ENCODE assay signal across 11 mouse cellular contexts in the genomic region with DNA sequence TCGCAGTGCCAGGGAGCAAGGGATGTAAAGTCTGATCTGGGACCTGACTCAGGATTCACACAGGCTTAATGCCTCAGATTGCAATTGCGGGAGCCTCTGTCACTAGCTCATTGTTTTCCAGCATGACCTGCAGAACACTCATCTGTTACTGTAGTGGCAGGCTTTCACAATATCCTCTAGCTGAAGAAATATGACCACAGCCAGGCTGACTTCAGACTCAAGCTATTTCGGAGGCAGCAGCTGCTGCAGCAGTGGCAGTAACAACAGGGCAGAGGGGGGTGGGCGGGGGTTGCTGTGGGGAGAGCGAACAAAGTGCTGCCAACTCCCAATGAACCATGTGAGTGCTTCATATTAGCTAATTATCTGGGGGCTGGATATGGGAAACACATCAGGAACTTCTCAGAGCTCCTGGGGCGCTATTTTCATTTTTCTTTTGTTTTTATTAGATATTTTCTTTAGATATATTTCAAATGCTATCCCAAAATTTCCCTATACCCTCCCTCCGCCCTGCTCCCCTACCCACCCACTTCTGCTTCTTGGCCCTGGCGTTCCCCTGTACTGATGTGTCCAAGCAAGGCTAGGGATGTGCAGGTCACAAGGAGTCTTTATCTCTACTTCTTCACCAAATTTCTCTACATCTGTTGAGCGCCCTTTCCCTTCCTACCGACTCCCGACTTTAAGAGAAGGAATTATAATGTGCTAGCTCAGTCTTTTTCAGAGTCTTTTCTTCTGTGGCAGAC.
DNase-seq lines count a peak whose midpoint lies in the region; ATAC-seq and TF ChIP-seq lines count a peak whose summit lies in the region.
"Had no signal": no experiment of that assay in that cellular context is flagged by ENCODE, and none has a peak within 500 bp of the region (broad histone marks: within the 10 kb centered on the region; RNA-seq: fewer than 3 reads in every experiment).

No protein-coding gene starts in this region.

- no peak for TF ChIP-seq POLR2A in kidney, adult 2 months (IDR thresholded peaks at IDR 0.05; ENCODE audit: low read depth, low read length)

- H3K4me3 ChIP-seq in kidney, postnatal 0 days (replicated peaks; ENCODE audit: low read depth, low read length), result no peak overlapping the region
- no peak overlapping the region for H3K4me3 ChIP-seq in kidney, adult 2 months (ENCODE audit: insufficient read depth, low read depth, low read length)
- H3K4me3 ChIP-seq in limb, embryonic 10.5 days, result no peak overlapping the region
- no peak overlapping the region for H3K4me3 ChIP-seq in neural tube, embryonic 12.5 days
- H3K4me3 ChIP-seq: heart, adult 2 months; lung, embryonic 15.5 days had no signal

- H3K36me3 ChIP-seq in kidney, postnatal 0 days (ENCODE audit: insufficient read depth, low read length), result no peaks in the 10 kb centered on the region
- no peaks in the 10 kb centered on the region for H3K36me3 ChIP-seq in kidney, adult 2 months (ENCODE audit: control insufficient read depth, insufficient read depth, low read length)
- H3K36me3 ChIP-seq in limb, embryonic 10.5 days, result no peaks in the 10 kb centered on the region
- no peaks in the 10 kb centered on the region for H3K36me3 ChIP-seq in neural tube, embryonic 12.5 days
- H3K36me3 ChIP-seq: lung, embryonic 15.5 days had no signal

- no peak overlapping the region for H3K4me2 ChIP-seq in kidney, postnatal 0 days (ENCODE audit: low read length)
- no peak overlapping the region for H3K4me2 ChIP-seq in neural tube, embryonic 12.5 days (replicated peaks)
- H3K4me2 ChIP-seq: lung, embryonic 15.5 days had no signal

- H3K9me3 ChIP-seq in kidney, postnatal 0 days (replicated peaks; ENCODE audit: low read length), result no peaks in the 10 kb centered on the region
- no peaks in the 10 kb centered on the region for H3K9me3 ChIP-seq in limb, embryonic 10.5 days (replicated peaks)
- H3K9me3 ChIP-seq in neural tube, embryonic 12.5 days, result no peaks in the 10 kb centered on the region
- H3K9me3 ChIP-seq: lung, embryonic 15.5 days had no signal

- H3K4me1 ChIP-seq in kidney, postnatal 0 days (replicated peaks; ENCODE audit: insufficient read depth, low read length), result no peaks in the 10 kb centered on the region
- H3K4me1 ChIP-seq in kidney, adult 2 months (ENCODE audit: control insufficient read depth, insufficient read depth, low read length), result no peaks in the 10 kb centered on the region
- peaks cover 8% of the 10 kb centered on the region for H3K4me1 ChIP-seq in limb, embryonic 10.5 days
- H3K4me1 ChIP-seq in neural tube, embryonic 12.5 days, result peaks cover 6% of the 10 kb centered on the region; the same call in 1 of the 2 replicates
- H3K4me1 ChIP-seq: lung, embryonic 15.5 days had no signal

- 47% methylated on average over 11 of the region's 11 CpGs for WGBS in kidney, postnatal 0 days
- WGBS in kidney, adult 2 months, result 48% methylated on average over 11 of the region's 11 CpGs
- 61% methylated on average over 11 of the region's 11 CpGs for WGBS in limb, embryonic 10.5 days
- 53% methylated on average over 11 of the region's 11 CpGs for WGBS in neural tube, embryonic 12.5 days

- ATAC-seq in kidney, postnatal 0 days (replicated peaks; ENCODE audit: low FRiP score, low read depth), result no peak
- peak; percentile 41; the same call in 1 of the 2 replicates for ATAC-seq in neural tube, embryonic 12.5 days (ENCODE audit: low FRiP score, low read depth)

- H3K9ac ChIP-seq in kidney, postnatal 0 days (ENCODE audit: low read depth, low read length), result no peak overlapping the region
- no peak overlapping the region for H3K9ac ChIP-seq in neural tube, embryonic 12.5 days
- H3K9ac ChIP-seq: lung, embryonic 15.5 days had no signal

- DNase-seq in kidney, postnatal 0 days (ENCODE audit: low spot score), result peak; percentile 39
- no peak for DNase-seq in kidney, adult 2 months
- DNase-seq in brain, adult 2 months (ENCODE audit: low read depth, low spot score), result peak; percentile 1
- DNase-seq in limb, embryonic 10.5 days (ENCODE audit: low spot score), result peak; percentile 33
- DNase-seq in urinary bladder, postnatal 25 days (ENCODE audit: low spot score), result no peak
- no peak for DNase-seq in cerebellum, adult 8-10 months
- no peak for DNase-seq in thymus, postnatal 25 days
- DNase-seq: retina, postnatal 1 day had no signal

- no peaks in the 10 kb centered on the region for H3K27me3 ChIP-seq in kidney, postnatal 0 days (ENCODE audit: insufficient read depth, low read length)
- no peaks in the 10 kb centered on the region for H3K27me3 ChIP-seq in kidney, adult 2 months (replicated peaks; ENCODE audit: control insufficient read depth, insufficient read depth, low read length)
- no peaks in the 10 kb centered on the region for H3K27me3 ChIP-seq in limb, embryonic 10.5 days (ENCODE audit: low read depth, poor library complexity, severe bottlenecking)
- no peaks in the 10 kb centered on the region for H3K27me3 ChIP-seq in neural tube, embryonic 12.5 days (replicated peaks)
- H3K27me3 ChIP-seq: lung, embryonic 15.5 days had no signal

- no peak for TF ChIP-seq CTCF in kidney, postnatal 0 days (IDR thresholded peaks at IDR 0.05; ENCODE audit: low read depth)
- TF ChIP-seq CTCF in kidney, adult 2 months (conservative IDR thresholded peaks at IDR 0.05; ENCODE audit: insufficient read depth, insufficient read length, low read depth, low read length), result no peak

- no peak overlapping the region for H3K27ac ChIP-seq in kidney, postnatal 0 days
- no peak overlapping the region for H3K27ac ChIP-seq in kidney, adult 2 months (ENCODE audit: insufficient read depth, low read depth, low read length)
- H3K27ac ChIP-seq in limb, embryonic 10.5 days, result no peak overlapping the region
- no peak overlapping the region for H3K27ac ChIP-seq in neural tube, embryonic 12.5 days
- H3K27ac ChIP-seq: heart, adult 2 months; lung, embryonic 15.5 days had no signal

Comparison
In these comparisons a context has a peak if more than half of its experiments do, and no peak if none do; other contexts are left out.
1. DNase-seq: peak in kidney, postnatal 0 days (single experiment), brain, adult 2 months (single experiment) and limb, embryonic 10.5 days (single experiment); none in kidney, adult 2 months (single experiment), urinary bladder, postnatal 25 days (single experiment), cerebellum, adult 8-10 months (single experiment) and thymus, postnatal 25 days (single experiment).